Mouse (Mus musculus) kidney, adult 2 months (tissue): Measurements from ENCODE around the gene Pum2. TPM values are rescaled to one million over a fixed set of nuclear protein-coding genes. Genes with fewer than 3 reads are reported as not detected.
A peak's percentile ranks its signal among the peaks of the same experiment; 100 is the strongest.

ENCODE experiments used
- DNase-seq: peaks from one replicate; pipeline ENCODE4 v3.0.0; 2021
- H3K27ac ChIP-seq: fragments of 200-500 bp; 2 replicates; pipeline ENCODE4 v1.5.1; 2012; ENCODE audit warnings: low read depth, low read length, control low read depth, inconsistent platforms; ENCODE audit not compliant: insufficient read depth
- H3K27me3 ChIP-seq: fragments of 200-500 bp; replicated peaks from 2 replicates; pipeline ENCODE4 v1.6.1; 2012; ENCODE audit warnings: mild to moderate bottlenecking, moderate library complexity, low read length, inconsistent platforms; ENCODE audit not compliant: control insufficient read depth, insufficient read depth
- H3K36me3 ChIP-seq: fragments of 200-500 bp; 2 replicates; pipeline ENCODE4 v1.6.1; 2012; ENCODE audit warnings: mild to moderate bottlenecking, moderate library complexity, low read length, inconsistent platforms; ENCODE audit not compliant: control insufficient read depth, insufficient read depth
- H3K4me1 ChIP-seq: fragments of 200-500 bp; 2 replicates; pipeline ENCODE4 v1.6.1; 2011; ENCODE audit warnings: low read length; ENCODE audit not compliant: control insufficient read depth, insufficient read depth
- H3K4me3 ChIP-seq: fragments of 200-500 bp; 2 replicates; pipeline ENCODE4 v1.5.1; 2011; ENCODE audit warnings: mild to moderate bottlenecking, low read depth, low read length, control low read depth; ENCODE audit not compliant: insufficient read depth
- CTCF ChIP-seq: fragments of 200-500 bp; conservative IDR thresholded peaks from 2 replicates; pipeline ENCODE4 v1.5.1; 2011; ENCODE audit warnings: low read depth, mild to moderate bottlenecking, control low read depth, low read length, moderate library complexity, mixed read lengths; ENCODE audit not compliant: insufficient read depth, insufficient read length
- POLR2A ChIP-seq: fragments of 200-500 bp; IDR thresholded peaks from one replicate; pipeline ENCODE4 v1.6.1; 2011; ENCODE audit warnings: low read depth, low read length, control low read depth
- WGBS: fragments of 180-500 bp; shearing (Covaris S2); methylation state at CpG from one replicate; pipeline ENCODE4 v1.1.7; 2018; 5-methylcytosine and 5-hydroxymethylcytosine counted together
- polyA plus RNA-seq: library from polyadenylated mRNA; depleted of rRNA; stranded (reverse); fragments of >200 nt; gene quantifications from 2 replicates; pipeline ENCODE4 v1.2.3, GENCODE M21; 2012

Pum2 gene
- polyA plus RNA-seq, 1 experiment: 42.1 TPM

GRCm38 (mm10) chr12:8759115-8759514, 85.2 kb downstream of the Pum2 start:
- TF ChIP-seq POLR2A: no peak
- TF ChIP-seq CTCF: no peak
- Histone ChIP-seq H3K4me3 (no peak overlapping the region), H3K4me1 (no peaks in the 10 kb centered on the region), H3K27me3 (no peaks in the 10 kb centered on the region), H3K27ac (no peak overlapping the region), H3K36me3 (no peaks in the 10 kb centered on the region)
- 50% methylated on average over 4 of the region's 4 CpGs for WGBS
- no peak for DNase-seq

DNA sequence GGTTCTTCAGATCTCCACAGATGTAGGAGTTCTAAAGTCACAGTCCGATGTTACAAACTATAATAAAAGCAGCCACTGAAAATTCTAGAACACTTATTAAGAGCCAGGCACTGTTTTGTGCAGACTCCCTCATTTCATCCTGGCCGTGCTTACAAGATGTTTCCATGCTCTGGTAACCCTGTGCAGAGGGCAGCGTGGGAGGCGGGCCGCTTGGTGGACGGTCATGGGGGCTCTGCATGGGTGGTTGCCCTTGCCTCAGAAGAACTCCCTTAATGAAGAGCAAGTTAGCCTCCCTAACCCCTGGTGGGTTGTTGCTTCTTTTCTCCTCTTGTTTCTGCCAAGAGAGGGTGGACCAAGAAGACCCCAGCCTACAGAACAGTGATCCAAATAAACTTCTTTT, 85.8 kb downstream of the Pum2 start:
- no peak overlapping the region for H3K4me3 ChIP-seq
- H3K27ac ChIP-seq: no peak overlapping the region
- no peaks in the 10 kb centered on the region for H3K4me1 ChIP-seq
- DNase-seq: no peak
- TF ChIP-seq CTCF: no peak
- no peak for TF ChIP-seq POLR2A
- no peaks in the 10 kb centered on the region for H3K27me3 ChIP-seq
- no peaks in the 10 kb centered on the region for H3K36me3 ChIP-seq
- WGBS: 35% methylated on average over 6 of the region's 6 CpGs

- Histone ChIP-seq H3K27me3 (no peaks in the 10 kb centered on the region), H3K27ac (no peak overlapping the region), H3K4me3 (no peak overlapping the region), H3K4me1 (no peaks in the 10 kb centered on the region), H3K36me3 (no peaks in the 10 kb centered on the region)
- TF ChIP-seq POLR2A (no peak), CTCF (no peak)
- 83% methylated on average over 6 of the region's 6 CpGs for WGBS
- no peak for DNase-seq
Observed at GRCm38 (mm10) chr12:8760561-8760960, 86.6 kb downstream of the Pum2 start.

DNA sequence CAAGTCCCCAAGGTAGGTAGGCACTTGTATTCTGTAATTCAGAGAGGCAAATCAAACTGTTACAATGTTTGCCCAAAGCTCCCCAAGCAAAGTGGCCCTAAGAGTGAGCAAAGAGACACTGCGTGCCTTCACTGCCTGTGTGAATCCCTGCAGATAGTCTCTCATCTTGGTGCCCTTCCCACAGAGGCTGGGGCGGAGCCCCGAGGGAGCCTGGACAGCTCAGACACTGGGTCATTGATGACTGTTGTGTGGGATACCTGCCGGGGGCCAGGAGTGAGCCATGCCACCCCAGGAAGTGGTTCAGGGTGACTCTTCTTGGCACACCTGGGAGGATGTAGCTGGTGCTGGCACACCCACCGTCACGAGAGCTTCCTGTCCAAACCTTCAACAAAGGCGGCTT, 87.1 kb downstream of the Pum2 start:
- no peaks in the 10 kb centered on the region for H3K36me3 ChIP-seq
- no peaks in the 10 kb centered on the region for H3K27me3 ChIP-seq
- whole genome bisulfite sequencing: 72% methylated on average over 7 of the region's 7 CpGs
- no peak for DNase-seq
- no peaks in the 10 kb centered on the region for H3K4me1 ChIP-seq
- TF ChIP-seq POLR2A (no peak), CTCF (no peak)
- H3K27ac ChIP-seq: no peak overlapping the region
- no peak overlapping the region for H3K4me3 ChIP-seq

DNA sequence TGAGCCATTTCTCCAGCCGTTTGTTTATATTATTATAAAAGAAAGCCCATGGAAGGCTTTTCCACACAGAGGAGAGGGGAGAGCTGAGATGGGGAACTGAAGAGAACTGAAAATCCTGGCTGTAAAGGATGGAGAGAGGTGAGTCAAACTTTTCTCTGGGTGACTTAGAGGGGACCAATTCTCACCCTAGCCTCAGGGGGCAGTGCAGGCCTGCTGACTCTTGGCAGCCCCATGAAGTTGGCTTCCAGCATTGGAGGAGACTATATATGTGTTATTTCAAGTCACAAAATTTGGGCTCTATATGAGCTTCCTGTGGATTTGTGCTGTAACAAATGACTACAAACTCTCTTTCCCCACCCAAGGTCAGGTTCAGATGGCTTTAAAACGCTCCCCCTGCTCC, 88.7 kb downstream of the Pum2 start:
- Histone ChIP-seq H3K4me1 (no peaks in the 10 kb centered on the region), H3K4me3 (no peak overlapping the region), H3K27ac (no peak overlapping the region), H3K27me3 (no peaks in the 10 kb centered on the region), H3K36me3 (no peaks in the 10 kb centered on the region)
- DNase-seq: no peak
- TF ChIP-seq POLR2A: no peak
- TF ChIP-seq CTCF: peak; percentile 55
- WGBS: 73% methylated on average over 2 of the region's 2 CpGs

DNA sequence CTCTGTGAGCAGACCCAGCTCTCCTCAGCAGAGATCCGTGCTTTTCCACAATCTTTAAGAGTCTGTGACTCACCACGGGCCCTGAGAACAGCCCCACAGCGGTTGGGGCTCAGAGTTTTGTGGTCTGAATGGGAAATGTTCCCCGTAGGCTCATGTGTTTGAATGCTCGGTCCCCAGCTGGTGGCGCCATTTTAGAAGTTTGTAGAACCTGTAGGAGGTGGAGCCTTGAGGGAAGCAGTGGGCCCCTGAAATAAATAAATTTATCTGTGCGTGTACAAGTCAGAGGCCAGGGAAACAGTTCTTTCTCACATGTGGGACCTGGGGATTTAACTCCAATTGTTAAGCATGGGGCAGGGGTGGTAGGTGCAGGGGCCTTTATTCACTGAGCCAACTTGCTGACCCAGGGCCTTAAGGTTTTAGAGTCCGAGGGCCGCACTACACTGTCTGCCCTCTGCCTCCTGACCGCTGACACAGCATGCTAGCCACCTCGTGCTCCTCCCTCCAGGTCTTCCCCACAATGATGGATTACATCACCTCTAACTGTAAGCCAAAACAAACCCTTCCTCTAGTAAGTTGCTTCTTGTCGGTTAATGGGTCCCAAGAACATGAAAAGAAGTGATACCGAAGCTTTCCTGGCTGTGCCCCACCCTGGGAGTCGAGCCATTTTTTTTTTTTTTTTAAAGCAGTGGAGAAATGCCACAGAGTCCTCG, 90.4 kb downstream of the Pum2 start:
- H3K4me3 ChIP-seq: no peak overlapping the region
- no peaks in the 10 kb centered on the region for H3K4me1 ChIP-seq
- H3K27ac ChIP-seq: no peak overlapping the region
- no peaks in the 10 kb centered on the region for H3K36me3 ChIP-seq
- DNase-seq: peak; percentile 53
- H3K27me3 ChIP-seq: no peaks in the 10 kb centered on the region
- 72% methylated on average over 15 of the region's 15 CpGs for WGBS
- TF ChIP-seq POLR2A: no peak

DNA sequence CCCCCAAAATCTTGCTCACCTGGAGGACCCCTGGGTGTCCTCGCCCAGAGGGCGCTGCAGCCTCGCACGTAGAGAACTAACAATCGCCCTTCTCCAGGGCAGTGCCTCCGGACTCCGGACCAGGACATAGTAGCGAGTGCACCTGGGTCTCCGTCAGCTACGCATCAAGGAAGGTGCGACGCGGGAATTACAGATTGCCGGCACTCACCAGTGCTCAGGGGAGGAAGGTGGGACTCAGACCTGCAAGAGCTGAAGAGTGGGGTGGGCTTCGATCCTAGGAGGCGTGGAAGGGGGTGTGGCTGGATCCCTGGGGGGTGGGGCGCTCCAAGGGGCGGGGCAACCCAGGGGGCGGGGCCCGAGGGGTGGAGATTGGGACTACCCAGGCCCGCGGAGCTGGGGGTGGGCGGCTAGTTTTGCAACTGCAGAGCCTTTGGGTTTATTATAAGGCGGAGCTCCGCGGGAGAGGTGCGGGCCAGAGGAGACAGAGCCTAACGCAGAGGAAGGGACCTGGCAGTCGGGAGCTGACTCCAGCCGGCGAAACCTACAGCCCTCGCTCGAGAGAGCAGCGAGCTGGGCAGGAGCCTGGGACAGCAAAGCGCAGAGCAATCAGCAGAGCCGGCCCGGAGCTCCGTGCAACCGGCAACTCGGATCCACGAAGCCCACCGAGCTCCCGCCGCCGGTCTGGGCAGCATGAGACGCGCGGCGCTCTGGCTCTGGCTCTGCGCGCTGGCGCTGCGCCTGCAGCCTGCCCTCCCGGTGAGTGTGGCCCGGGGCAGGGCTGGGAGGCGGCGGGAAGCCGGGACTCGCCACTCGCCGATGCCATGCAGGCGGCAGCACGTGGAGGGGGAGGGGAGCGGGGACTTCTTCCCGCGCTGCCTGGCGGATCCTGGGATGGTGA, 97.3 kb downstream of the Pum2 start, which contains the start of gene Sdc1:
Gene Sdc1, plus strand, starts transcription at position 378 of the 898 bp plus-strand sequence.
- no peaks in the 10 kb centered on the region for H3K27me3 ChIP-seq
- no peaks in the 10 kb centered on the region for H3K36me3 ChIP-seq
- 0 out of 2 replicates have a peak within 1 kb of the TSS, but pooled peaks have one; percentile 30 for H3K27ac ChIP-seq
- peak; percentile 82 for DNase-seq
- H3K4me1 ChIP-seq: no peaks in the 10 kb centered on the region
- WGBS: 1% methylated on average over 65 of the region's 67 CpGs
- H3K4me3 ChIP-seq: peak within 1 kb of the TSS; percentile 61
- TF ChIP-seq CTCF: peak; percentile 62
- no peak for TF ChIP-seq POLR2A
